Comparison of ENCODE assay signal across 35 mouse cellular contexts in genomic region chr14:32917919-32918318, GRCm38 (mm10).
"Had no signal": no experiment of that assay in that cellular context is flagged by ENCODE, and none has a peak within 500 bp of the region (broad histone marks: within the 10 kb centered on the region; RNA-seq: fewer than 3 reads in every experiment).

No protein-coding gene starts in this region.

- H3K27me3 ChIP-seq: heart, embryonic 12.5 days; heart, embryonic 13.5 days; heart, embryonic 15.5 days; hindbrain, embryonic 12.5 days; hindbrain, embryonic 13.5 days; hindbrain, embryonic 15.5 days; intestine, embryonic 15.5 days; kidney, embryonic 15.5 days had no signal

- ATAC-seq: hindbrain, embryonic 16.5 days; hindbrain, postnatal 0 days; inflammation-experienced regulatory T-cells, adult 6 months; intestine, embryonic 15.5 days; intestine, embryonic 16.5 days; intestine, postnatal 0 days had no signal

- H3K36me3 ChIP-seq: heart, embryonic 10.5 days; heart, embryonic 12.5 days; heart, embryonic 13.5 days; heart, embryonic 15.5 days; hindbrain, embryonic 10.5 days; hindbrain, embryonic 12.5 days; hindbrain, embryonic 13.5 days; hindbrain, embryonic 15.5 days; intestine, embryonic 15.5 days; kidney, embryonic 15.5 days had no signal

- H3K4me3 ChIP-seq: heart, adult 2 months; heart, embryonic 10.5 days; heart, embryonic 12.5 days; heart, embryonic 13.5 days; heart, embryonic 15.5 days; hindbrain, embryonic 10.5 days; hindbrain, embryonic 12.5 days; hindbrain, embryonic 13.5 days; hindbrain, embryonic 15.5 days; intestine, embryonic 15.5 days; kidney, embryonic 15.5 days; layer of hippocampus, adult 2 months had no signal

- H3K4me2 ChIP-seq: heart, embryonic 11.5 days; heart, embryonic 12.5 days; heart, embryonic 13.5 days; heart, embryonic 15.5 days; hindbrain, embryonic 12.5 days; hindbrain, embryonic 13.5 days; hindbrain, embryonic 14.5 days; hindbrain, embryonic 15.5 days; intestine, embryonic 15.5 days; kidney, embryonic 15.5 days had no signal

- DNase-seq: heart, adult 2 months; heart, postnatal 10 days; heart, postnatal 14 days; heart, postnatal 36 days; heart, postnatal 4 days; kidney, adult 11 months; kidney, adult 18-20 months; kidney, adult 2 months; kidney, adult 8-10 months; kidney, adult 9 months; kidney, postnatal 10 days; kidney, postnatal 14 days; kidney, postnatal 25 days; kidney, postnatal 36 days; kidney, postnatal 4 days; layer of hippocampus, adult 9-11 months had no signal

- H3K4me1 ChIP-seq: heart, embryonic 10.5 days; heart, embryonic 12.5 days; heart, embryonic 13.5 days; heart, embryonic 15.5 days; hindbrain, embryonic 10.5 days; hindbrain, embryonic 12.5 days; hindbrain, embryonic 13.5 days; hindbrain, embryonic 15.5 days; intestine, embryonic 15.5 days had no signal

- H3K27ac ChIP-seq: heart, adult 2 months; heart, embryonic 10.5 days; heart, embryonic 13.5 days; heart, embryonic 15.5 days; hindbrain, embryonic 10.5 days; hindbrain, embryonic 12.5 days; hindbrain, embryonic 13.5 days; hindbrain, embryonic 14.5 days; hindbrain, embryonic 15.5 days; hindbrain, postnatal 0 days; intestine, embryonic 15.5 days; kidney, embryonic 15.5 days; kidney, postnatal 0 days; layer of hippocampus, adult 2 months had no signal

- H3K9me3 ChIP-seq: heart, embryonic 10.5 days; heart, embryonic 12.5 days; heart, embryonic 13.5 days; heart, embryonic 15.5 days; hindbrain, embryonic 10.5 days; hindbrain, embryonic 12.5 days; hindbrain, embryonic 13.5 days; hindbrain, embryonic 15.5 days; intestine, embryonic 15.5 days; kidney, embryonic 15.5 days had no signal

- H3K9ac ChIP-seq: heart, embryonic 12.5 days; heart, embryonic 13.5 days; heart, embryonic 15.5 days; hindbrain, embryonic 12.5 days; hindbrain, embryonic 13.5 days; hindbrain, embryonic 14.5 days; hindbrain, embryonic 15.5 days; intestine, embryonic 15.5 days; kidney, embryonic 15.5 days had no signal
